Mouse (Mus musculus) heart, adult 8-10 months (tissue): ENCODE data around the gene 4930507D05Rik. TPM values are rescaled to one million over a fixed set of nuclear protein-coding genes. Genes with fewer than 3 reads are reported as not detected.
"Not testable (repeated sequence)": the region's sequence is repeated elsewhere in the genome, so short reads cannot be mapped to it uniquely, and the experiment has no call there.

ENCODE experiments used
- DNase-seq: peaks from one replicate; pipeline ENCODE4 v3.0.0; 2022; ENCODE audit warnings: low spot score
- total RNA-seq, 4 experiments: library from RNA; stranded (reverse); gene quantifications; 2 replicates each; pipeline ENCODE4 v1.2.4; 2022

4930507D05Rik gene
- total RNA-seq, 4 experiments from 2014 or later, result 0.14 to 0.37 (median 0.22) TPM

GRCm38 (mm10) chr10:62476980-62477379, 27.7 kb downstream of the 4930507D05Rik start:
- no peak for DNase-seq

- no peak for DNase-seq
Observed at GRCm38 (mm10) chr10:62481108-62481852, 32.0 kb downstream of the 4930507D05Rik start.

- DNase-seq, result no peak
Observed at GRCm38 (mm10) chr10:62485878-62486582, 36.7 kb downstream of the 4930507D05Rik start.

GRCm38 (mm10) chr10:62486618-62487415, 37.5 kb downstream of the 4930507D05Rik start, which contains the start of gene Vps26a:
Gene Vps26a (minus strand): TSS chr10:62486805.
- DNase-seq, result peak; percentile 100

GRCm38 (mm10) chr10:62488266-62488665, 39.0 kb downstream of the 4930507D05Rik start:
- peak; percentile 57 for DNase-seq

GRCm38 (mm10) chr10:62491681-62492080, 42.4 kb downstream of the 4930507D05Rik start:
- not testable (repeated sequence) for DNase-seq

GRCm38 (mm10) chr10:62500088-62500915, 51.0 kb downstream of the 4930507D05Rik start:
- DNase-seq, result peak; percentile 80

Other genes with a start within 250 kb of the 4930507D05Rik start
- 1 to 10 TPM; 5.6 to 9.2 (median 7.0) TPM for gene Tspan15, start 218.2 kb upstream of the 4930507D05Rik start, total RNA-seq
- not detected for gene Tacr2, start 197.1 kb upstream of the 4930507D05Rik start, total RNA-seq
- gene Hk1, start 69.6 kb upstream of the 4930507D05Rik start, total RNA-seq, result 100 to 1,000 TPM in 3 of 4 experiments, 10 to 100 TPM in 1; 87.3 to 137 (median 106) TPM
- not detected for gene Hkdc1, start 27.0 kb upstream of the 4930507D05Rik start, total RNA-seq
- 10 to 100 TPM; 35.9 to 46.2 (median 40.4) TPM for gene Supv3l1, start 249 bp downstream of the 4930507D05Rik start, total RNA-seq
- gene Vps26a, start 37.3 kb downstream of the 4930507D05Rik start, total RNA-seq, result 10 to 100 TPM; 42.9 to 55.6 (median 50.1) TPM
- 10 to 100 TPM; 36.1 to 45.8 (median 37.8) TPM for gene Srgn, start 78.0 kb downstream of the 4930507D05Rik start, total RNA-seq
- 10 to 100 TPM; 43.5 to 46.8 (median 44.8) TPM for gene Kif1bp, start 129.0 kb downstream of the 4930507D05Rik start, total RNA-seq
- 10 to 100 TPM; 27.4 to 31.3 (median 29.2) TPM for gene Ddx21, start 152.8 kb downstream of the 4930507D05Rik start, total RNA-seq
- gene Ddx50, start 201.7 kb downstream of the 4930507D05Rik start, total RNA-seq, result 10 to 100 TPM; 39.1 to 52.9 (median 45.5) TPM